Mouse (Mus musculus): ENCODE results near the gene Hivep3.

GRCm38 (mm10) chr4:119698339-119698738 lies 35.2 kb upstream of the Hivep3 start:
- TF ChIP-seq CTCF (IDR thresholded peaks at IDR 0.05; ENCODE audit: low read depth, low read length) (no peak), POLR2A (IDR thresholded peaks at IDR 0.05; ENCODE audit: extremely low read depth, insufficient read depth, low read length) (no peak)
